Mouse (Mus musculus) ovary, postnatal 10 days (tissue): ENCODE data around the gene Nup50.
"Not testable (repeated sequence)": the region's sequence is repeated elsewhere in the genome, so short reads cannot be mapped to it uniquely, and the experiment has no call there.

Experiments
- DNase-seq: peaks from one replicate; pipeline ENCODE4 v3.0.0; 2022; ENCODE audit warnings: low spot score

Nup50 gene

GRCm38 (mm10) chr15:84922884-84923507 is at the start of gene Nup50:
Gene Nup50 (plus strand): TSS chr15:84923411.
- peak; percentile 100 for DNase-seq

GRCm38 (mm10) chr15:84873867-84874266 is 49.3 kb upstream of the Nup50 start:
- DNase-seq = no peak

GRCm38 (mm10) chr15:84877029-84877815 is 46.0 kb upstream of the Nup50 start:
- no peak for DNase-seq

- no peak for DNase-seq
Observed at GRCm38 (mm10) chr15:84888066-84888465, 35.1 kb upstream of the Nup50 start.

- no peak for DNase-seq
Observed at GRCm38 (mm10) chr15:84891246-84891645, 32.0 kb upstream of the Nup50 start.

GRCm38 (mm10) chr15:84891658-84892057 is 31.6 kb upstream of the Nup50 start:
- DNase-seq = peak; percentile 9

- not testable (repeated sequence) for DNase-seq
Observed at GRCm38 (mm10) chr15:84896216-84896615, 27.0 kb upstream of the Nup50 start.

- no peak for DNase-seq
Observed at GRCm38 (mm10) chr15:84896664-84897063, 26.5 kb upstream of the Nup50 start.

- DNase-seq = peak; percentile 3
Observed at GRCm38 (mm10) chr15:84898077-84898476, 25.1 kb upstream of the Nup50 start.

- DNase-seq = no peak
Observed at GRCm38 (mm10) chr15:84903843-84904385, 19.3 kb upstream of the Nup50 start.

GRCm38 (mm10) chr15:84913201-84913600 is 10.0 kb upstream of the Nup50 start:
- no peak for DNase-seq

GRCm38 (mm10) chr15:84919938-84920337 is 3.3 kb upstream of the Nup50 start, which contains the start of gene Gm29666:
Gene Gm29666 (minus strand): TSS chr15:84920038.
- no peak for DNase-seq

GRCm38 (mm10) chr15:84923508-84924181 is 434 bp downstream of the Nup50 start:
- no peak for DNase-seq

GRCm38 (mm10) chr15:84924781-84925315 is 1.6 kb downstream of the Nup50 start:
- DNase-seq = no peak

GRCm38 (mm10) chr15:84925495-84926018 is 2.3 kb downstream of the Nup50 start:
- no peak for DNase-seq

GRCm38 (mm10) chr15:84932351-84932750 is 9.1 kb downstream of the Nup50 start:
- DNase-seq = no peak

- DNase-seq = no peak
Observed at GRCm38 (mm10) chr15:84934901-84935300, 11.7 kb downstream of the Nup50 start.

- DNase-seq = no peak
Observed at GRCm38 (mm10) chr15:84940102-84940501, 16.9 kb downstream of the Nup50 start.

- no peak for DNase-seq
Observed at GRCm38 (mm10) chr15:84942647-84943285, 19.6 kb downstream of the Nup50 start.

- no peak for DNase-seq
Observed at GRCm38 (mm10) chr15:84944319-84944718, 21.1 kb downstream of the Nup50 start.

GRCm38 (mm10) chr15:84948990-84949389 is 25.8 kb downstream of the Nup50 start:
- DNase-seq = no peak

GRCm38 (mm10) chr15:84950053-84950452 is 26.8 kb downstream of the Nup50 start:
- DNase-seq = no peak
